Mouse (Mus musculus) urinary bladder, postnatal 36 days (tissue): Measurements from ENCODE around the gene D16Ertd472e.
"Not testable (repeated sequence)": the region's sequence is repeated elsewhere in the genome, so short reads cannot be mapped to it uniquely, and the experiment has no call there.

Experiments used
- DNase-seq, 2 experiments: peaks; one replicate each; pipeline ENCODE4 v3.0.0; 2022; ENCODE audit warnings: low spot score in 2 of 2, mixed read lengths in 1 of 2

D16Ertd472e gene

GRCm38 (mm10) chr16:78573016-78573415 is 3.5 kb downstream of the D16Ertd472e start:
- DNase-seq: no peak

GRCm38 (mm10) chr16:78564110-78564821 is 12.2 kb downstream of the D16Ertd472e start:
- no peak for DNase-seq

GRCm38 (mm10) chr16:78563093-78563971 is 13.2 kb downstream of the D16Ertd472e start:
- DNase-seq: no peak

DNA sequence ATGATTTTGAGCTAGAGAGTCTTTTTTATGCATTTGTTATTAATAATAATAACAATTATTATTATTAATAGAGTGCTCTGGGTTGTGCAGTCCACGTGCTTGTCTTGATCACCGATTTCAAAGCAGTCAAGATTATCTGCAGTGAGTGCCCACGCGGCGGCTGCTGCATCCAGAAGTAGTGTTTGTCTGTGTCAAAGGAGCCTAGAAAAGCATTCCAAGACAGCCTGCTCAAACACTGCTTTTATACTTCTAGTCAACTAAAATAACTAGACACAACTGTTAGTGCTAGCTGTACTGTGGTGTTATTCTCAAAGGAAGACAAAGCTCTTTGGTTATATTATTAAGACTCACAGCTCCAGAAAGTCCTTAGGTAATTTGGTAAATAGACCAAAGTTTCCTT is 15.9 kb downstream of the D16Ertd472e start:
- no peak for DNase-seq

DNA sequence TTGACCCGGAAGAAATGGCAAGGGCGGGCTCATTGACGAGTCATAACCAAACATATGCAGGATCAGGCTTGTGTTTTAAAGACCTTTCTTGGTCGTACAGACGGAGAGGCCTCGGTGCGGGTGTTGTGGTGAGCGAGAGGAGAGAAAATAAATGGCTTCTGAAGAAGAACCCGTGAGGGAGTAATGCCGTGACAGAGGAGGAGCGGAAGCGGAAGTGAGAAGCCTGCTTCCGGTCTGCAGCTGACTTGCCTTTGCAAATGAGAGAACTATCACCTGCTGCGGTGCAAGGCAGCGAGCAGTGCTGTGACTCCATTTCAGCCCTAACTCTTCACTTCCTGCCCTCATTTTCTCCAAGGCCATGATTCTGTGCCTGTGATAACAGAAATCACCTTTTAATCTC is 16.4 kb downstream of the D16Ertd472e start:
- DNase-seq: no peak

DNA sequence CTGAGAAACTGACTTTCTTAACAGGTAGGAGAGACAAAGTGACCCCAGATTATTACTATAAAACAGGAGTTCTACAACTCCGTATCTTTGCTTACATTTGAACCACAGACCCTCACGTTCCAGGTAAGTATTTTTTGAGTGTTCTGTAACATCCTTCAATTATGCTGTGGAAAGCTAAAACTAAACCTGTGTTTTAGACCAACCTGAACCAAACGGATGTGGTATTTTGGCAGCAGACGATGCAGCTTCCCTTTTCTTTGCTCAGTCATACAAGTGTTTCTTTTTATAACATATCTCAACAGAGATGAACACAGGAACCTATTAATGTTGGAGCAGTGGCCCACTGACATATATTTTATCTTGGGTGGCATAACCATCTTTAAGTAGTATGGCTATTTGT is 18.9 kb downstream of the D16Ertd472e start:
- DNase-seq: no peak

- DNase-seq: no peak
These were observed 21.4 kb downstream of the D16Ertd472e start for GRCm38 (mm10) chr16:78554911-78555648.

GRCm38 (mm10) chr16:78547367-78547766 is 29.1 kb downstream of the D16Ertd472e start:
- DNase-seq: no peak

- no peak for DNase-seq
These were observed 30.0 kb downstream of the D16Ertd472e start for GRCm38 (mm10) chr16:78546529-78546928.

DNA sequence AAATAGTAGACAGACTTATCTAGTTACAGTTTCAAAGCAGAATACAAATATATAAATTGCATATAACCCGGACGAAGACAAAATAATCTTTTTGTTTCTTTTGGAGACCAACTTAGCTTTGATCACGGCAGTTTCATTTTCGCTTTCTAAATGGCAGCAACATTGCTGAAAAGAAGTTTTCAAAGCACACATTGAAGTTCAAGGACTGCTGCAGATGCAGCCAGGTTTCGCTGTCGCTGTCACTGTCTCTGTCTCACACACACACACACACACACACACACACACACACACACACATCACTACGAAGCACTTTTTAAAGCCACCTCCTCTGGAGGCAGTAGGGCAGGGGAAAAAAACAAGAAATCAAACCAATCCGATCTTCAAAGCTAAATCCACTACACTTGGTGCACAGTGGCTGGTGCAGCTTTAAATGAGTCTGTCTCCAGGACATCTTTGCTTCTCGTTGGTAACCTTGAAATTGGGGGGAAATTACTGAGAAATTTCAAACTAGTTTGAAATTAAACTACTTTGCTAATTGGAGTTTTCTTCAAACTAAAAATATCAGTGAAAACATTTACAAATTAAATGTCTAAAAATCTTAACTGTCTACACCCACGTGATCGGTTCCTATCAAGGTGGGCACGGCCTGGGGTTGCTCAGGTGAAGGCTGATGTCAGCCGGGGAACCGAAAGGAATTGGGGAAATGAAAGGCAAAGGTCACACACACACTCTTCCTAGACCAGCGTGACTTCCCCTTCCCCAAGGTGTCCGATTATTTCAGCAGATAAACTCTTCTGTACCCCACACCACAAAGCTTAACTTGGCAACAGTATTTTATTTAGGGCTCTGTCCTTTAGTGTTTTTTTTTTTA is 35.9 kb downstream of the D16Ertd472e start:
- no peak for DNase-seq

GRCm38 (mm10) chr16:78537798-78538422 is 38.6 kb downstream of the D16Ertd472e start:
- no peak for DNase-seq

DNA sequence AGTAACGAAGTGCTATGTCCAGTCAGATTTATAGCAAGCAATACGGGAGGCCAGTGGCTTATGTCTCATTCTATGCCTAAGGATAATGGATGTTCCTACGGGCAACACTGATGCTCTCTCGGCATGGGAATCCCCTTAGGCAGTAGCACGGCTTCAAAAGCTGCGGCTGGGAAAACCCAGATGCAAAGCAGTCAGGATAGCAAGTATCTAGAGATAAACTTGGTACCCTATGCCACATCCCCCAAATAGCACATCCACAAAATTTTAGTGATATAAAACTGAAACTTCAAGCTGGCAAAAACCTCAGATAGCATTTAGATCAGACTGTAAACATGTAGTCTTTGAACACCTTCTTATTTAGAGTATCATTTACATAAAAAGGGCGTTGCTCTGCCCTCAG is 39.2 kb downstream of the D16Ertd472e start:
- DNase-seq: no peak

DNA sequence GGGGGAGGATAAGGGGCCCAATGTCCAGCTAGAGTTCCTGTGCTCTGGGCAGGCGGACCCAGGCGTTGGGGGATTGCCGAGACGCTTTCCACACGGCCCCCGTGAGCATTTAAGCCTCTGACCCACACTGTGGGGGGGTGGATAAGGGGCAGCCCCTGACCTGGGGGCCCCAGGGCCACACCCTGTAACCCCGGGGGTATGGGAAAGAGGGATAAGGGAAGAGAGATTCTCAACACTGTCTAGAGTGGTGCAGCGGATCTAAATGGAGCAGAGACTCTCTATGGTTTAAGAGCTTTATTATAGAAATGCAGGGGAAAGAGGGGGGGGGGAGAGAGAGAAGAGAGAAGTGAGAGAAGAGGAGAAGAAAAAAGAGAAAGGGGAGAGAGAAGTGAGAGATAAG is 42.0 kb downstream of the D16Ertd472e start:
- no peak for DNase-seq

- no peak for DNase-seq
These were observed 44.4 kb downstream of the D16Ertd472e start for GRCm38 (mm10) chr16:78531957-78532605.

GRCm38 (mm10) chr16:78522974-78523373 is 53.5 kb downstream of the D16Ertd472e start:
- DNase-seq: no peak

GRCm38 (mm10) chr16:78518697-78519096 is 57.8 kb downstream of the D16Ertd472e start:
- DNase-seq: no peak

DNA sequence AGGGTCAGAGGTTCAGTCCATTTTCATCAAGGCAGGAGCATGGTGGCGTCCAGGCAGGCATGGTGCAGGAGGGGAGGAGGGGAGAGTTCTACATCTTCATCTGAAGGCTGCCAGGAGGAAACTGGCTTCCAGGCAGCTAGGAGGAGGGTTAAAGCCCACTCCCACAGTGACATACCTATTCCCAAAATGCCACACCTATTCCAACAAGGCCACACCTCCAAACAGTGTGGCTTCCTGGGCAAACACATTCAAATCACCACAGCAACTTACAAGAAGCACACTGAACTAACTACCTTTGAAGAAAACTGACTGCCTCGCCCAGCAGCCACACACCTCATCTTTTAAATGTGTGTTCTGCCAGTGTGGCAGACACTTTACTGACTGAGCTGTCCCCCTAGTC is 59.3 kb downstream of the D16Ertd472e start:
- DNase-seq: no peak

DNA sequence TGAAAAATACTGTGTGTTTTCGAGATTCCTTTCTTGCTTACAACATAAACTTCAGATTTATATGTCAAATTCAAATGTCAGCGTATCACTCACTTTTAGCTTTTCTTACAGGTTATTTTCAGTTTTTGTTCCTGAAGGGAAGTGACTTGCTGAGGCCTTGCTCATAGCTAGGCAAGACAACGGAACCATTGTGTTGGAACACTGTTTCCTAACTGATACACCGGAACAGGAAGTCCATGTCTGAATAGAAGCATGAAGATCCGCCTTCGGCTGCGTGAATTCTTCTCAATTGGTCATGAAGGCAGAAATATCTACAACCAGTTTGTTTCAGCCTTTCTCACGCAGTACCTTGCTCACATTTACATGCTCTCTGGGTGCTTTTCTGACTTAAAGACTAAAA is 65.0 kb downstream of the D16Ertd472e start:
- DNase-seq: no peak

DNA sequence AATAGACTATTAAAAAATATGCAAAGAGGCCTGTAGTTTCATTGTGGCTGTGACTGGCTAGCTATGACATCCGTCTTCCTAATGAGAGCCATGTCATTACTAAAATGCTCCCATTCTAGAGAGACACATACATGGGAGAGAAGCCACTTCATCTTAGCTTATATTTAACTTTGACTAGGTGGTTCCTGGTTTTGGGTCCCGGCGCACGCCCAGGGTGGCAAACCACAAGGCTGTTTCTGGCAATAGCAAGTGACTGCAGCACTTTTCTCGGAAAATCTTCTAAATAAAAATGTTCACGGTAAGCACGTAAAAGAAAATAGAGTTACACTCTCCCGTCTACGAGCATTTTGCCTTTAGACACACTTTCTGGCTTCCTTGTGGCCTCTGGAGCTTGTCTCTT is 74.0 kb downstream of the D16Ertd472e start:
- no peak for DNase-seq

DNA sequence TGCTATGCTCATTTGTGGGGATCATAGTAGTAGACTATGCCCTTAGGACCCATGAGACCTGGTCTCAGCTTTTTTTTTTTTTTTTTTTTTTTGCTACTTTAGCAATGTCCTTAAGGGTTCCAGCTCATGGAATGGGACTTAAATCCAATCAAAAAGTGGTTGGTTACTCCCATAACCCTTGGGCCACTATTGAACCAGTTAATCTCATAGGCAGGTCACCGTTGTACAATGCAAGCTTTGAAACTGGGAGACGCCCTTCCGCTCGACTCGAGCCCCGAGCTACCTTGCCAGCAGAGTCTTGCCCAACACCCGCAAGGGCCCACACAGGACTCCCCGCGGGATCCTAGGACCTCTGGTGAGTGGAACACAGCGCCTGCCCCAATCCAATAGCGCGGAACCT is 83.8 kb downstream of the D16Ertd472e start:
- not testable (repeated sequence) for DNase-seq
